Mouse (Mus musculus): Measurements from ENCODE around the gene Cab39l. TPM values are rescaled to one million over a fixed set of nuclear protein-coding genes. Genes with fewer than 3 reads are reported as not detected.

Cab39l gene
- polyA plus RNA-seq, 1 experiment from 2014 or later, result 23.0 TPM

DNA sequence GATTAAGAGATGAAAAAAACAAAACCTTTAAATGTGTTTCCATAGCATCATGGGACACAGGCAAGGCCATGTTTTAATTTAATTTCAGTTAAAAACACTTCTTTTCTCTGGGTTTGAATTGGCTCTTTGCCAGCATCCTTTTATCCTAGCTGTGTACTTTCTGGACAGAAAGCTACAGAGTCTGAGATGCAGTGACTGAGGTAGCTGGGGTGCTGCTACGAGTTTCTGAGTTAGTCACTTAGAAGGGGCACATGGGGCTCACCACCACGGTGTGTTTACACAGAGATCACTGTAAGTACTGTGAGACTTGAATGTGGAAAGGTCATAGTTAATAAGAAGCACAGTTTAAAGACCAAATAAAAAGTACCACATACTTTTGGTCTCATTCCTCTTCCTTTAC, 107.8 kb downstream of the Cab39l start:
- Histone ChIP-seq H3K4me3 (ENCODE audit: low read length) (no peak overlapping the region), H3K27ac (ENCODE audit: low read length) (no peak overlapping the region), H3K9me3 (replicated peaks; ENCODE audit: control insufficient read depth, low read length) (no peaks in the 10 kb centered on the region), H3K36me3 (ENCODE audit: control insufficient read depth, insufficient read depth) (no peaks in the 10 kb centered on the region), H3K9ac (ENCODE audit: low read length) (no peak overlapping the region), H3K4me1 (ENCODE audit: control insufficient read depth, insufficient read depth, low read length) (no peaks in the 10 kb centered on the region), H3K27me3 (ENCODE audit: control insufficient read depth, insufficient read depth, low read length) (no peaks in the 10 kb centered on the region), H3K4me2 (ENCODE audit: low read depth, low read length) (no peak overlapping the region)
- WGBS, result 81% methylated on average over 2 of the region's 2 CpGs
- ATAC-seq (replicated peaks; ENCODE audit: extremely low read depth, insufficient read depth, low FRiP score), result no peak

- no peak overlapping the region for H3K27ac ChIP-seq (ENCODE audit: low read length)
- H3K9ac ChIP-seq (ENCODE audit: low read length), result no peak overlapping the region
- WGBS, result 72% methylated on average over 6 of the region's 6 CpGs
Observed at GRCm38 (mm10) chr14:59549106-59549505, 108.3 kb downstream of the Cab39l start.

GRCm38 (mm10) chr14:59550841-59551240, 110.1 kb downstream of the Cab39l start:
- no peak overlapping the region for H3K27ac ChIP-seq (ENCODE audit: low read length)
- H3K4me1 ChIP-seq (ENCODE audit: control insufficient read depth, insufficient read depth, low read length), result peaks cover under 1% of the 10 kb centered on the region; the same call in 1 of the 2 replicates
- H3K9ac ChIP-seq (ENCODE audit: low read length), result no peak overlapping the region
- no peak overlapping the region for H3K4me2 ChIP-seq (ENCODE audit: low read depth, low read length)
- H3K4me3 ChIP-seq (ENCODE audit: low read length), result no peak overlapping the region
- 84% methylated on average over 2 of the region's 2 CpGs for WGBS
- H3K36me3 ChIP-seq (ENCODE audit: control insufficient read depth, insufficient read depth), result no peaks in the 10 kb centered on the region
- no peak for ATAC-seq (replicated peaks; ENCODE audit: extremely low read depth, insufficient read depth, low FRiP score)
- H3K9me3 ChIP-seq (replicated peaks; ENCODE audit: control insufficient read depth, low read length), result no peaks in the 10 kb centered on the region
- H3K27me3 ChIP-seq (ENCODE audit: control insufficient read depth, insufficient read depth, low read length), result no peaks in the 10 kb centered on the region

More at GRCm38 (mm10) chr14:59549106-59549505, 108.3 kb downstream of the Cab39l start:
- Histone ChIP-seq H3K36me3 (ENCODE audit: control insufficient read depth, insufficient read depth) (no peaks in the 10 kb centered on the region), H3K4me2 (ENCODE audit: low read depth, low read length) (no peak overlapping the region), H3K9me3 (replicated peaks; ENCODE audit: control insufficient read depth, low read length) (no peaks in the 10 kb centered on the region), H3K4me3 (ENCODE audit: low read length) (no peak overlapping the region), H3K4me1 (ENCODE audit: control insufficient read depth, insufficient read depth, low read length) (no peaks in the 10 kb centered on the region), H3K27me3 (ENCODE audit: control insufficient read depth, insufficient read depth, low read length) (no peaks in the 10 kb centered on the region)
- ATAC-seq (replicated peaks; ENCODE audit: extremely low read depth, insufficient read depth, low FRiP score), result no peak

GRCm38 (mm10) chr14:59551956-59552355, 111.2 kb downstream of the Cab39l start:
- H3K9ac ChIP-seq (ENCODE audit: low read length), result no peak overlapping the region
- H3K4me1 ChIP-seq (ENCODE audit: control insufficient read depth, insufficient read depth, low read length), result peaks cover 3% of the 10 kb centered on the region; the same call in 1 of the 2 replicates
- no peaks in the 10 kb centered on the region for H3K9me3 ChIP-seq (replicated peaks; ENCODE audit: control insufficient read depth, low read length)
- 46% methylated on average over 8 of the region's 8 CpGs for WGBS
- H3K4me2 ChIP-seq (ENCODE audit: low read depth, low read length), result no peak overlapping the region
- no peaks in the 10 kb centered on the region for H3K27me3 ChIP-seq (ENCODE audit: control insufficient read depth, insufficient read depth, low read length)
- no peak overlapping the region for H3K27ac ChIP-seq (ENCODE audit: low read length)
- H3K36me3 ChIP-seq (ENCODE audit: control insufficient read depth, insufficient read depth), result no peaks in the 10 kb centered on the region
- no peak overlapping the region for H3K4me3 ChIP-seq (ENCODE audit: low read length)
- no peak for ATAC-seq (replicated peaks; ENCODE audit: extremely low read depth, insufficient read depth, low FRiP score)

GRCm38 (mm10) chr14:59554025-59554424, 113.3 kb downstream of the Cab39l start:
- 62% methylated on average over 5 of the region's 5 CpGs for WGBS
- Histone ChIP-seq H3K9me3 (replicated peaks; ENCODE audit: control insufficient read depth, low read length) (no peaks in the 10 kb centered on the region), H3K4me2 (ENCODE audit: low read depth, low read length) (no peak overlapping the region), H3K27me3 (ENCODE audit: control insufficient read depth, insufficient read depth, low read length) (no peaks in the 10 kb centered on the region), H3K36me3 (ENCODE audit: control insufficient read depth, insufficient read depth) (no peaks in the 10 kb centered on the region), H3K4me1 (ENCODE audit: control insufficient read depth, insufficient read depth, low read length) (peaks cover 3% of the 10 kb centered on the region; the same call in 1 of the 2 replicates), H3K4me3 (ENCODE audit: low read length) (no peak overlapping the region), H3K9ac (ENCODE audit: low read length) (no peak overlapping the region), H3K27ac (ENCODE audit: low read length) (no peak overlapping the region)
- ATAC-seq (replicated peaks; ENCODE audit: extremely low read depth, insufficient read depth, low FRiP score), result no peak

- Histone ChIP-seq H3K27ac (ENCODE audit: low read length) (no peak overlapping the region), H3K9me3 (replicated peaks; ENCODE audit: control insufficient read depth, low read length) (no peaks in the 10 kb centered on the region), H3K4me1 (ENCODE audit: control insufficient read depth, insufficient read depth, low read length) (peaks cover 3% of the 10 kb centered on the region; the same call in 1 of the 2 replicates), H3K4me3 (ENCODE audit: low read length) (no peak overlapping the region), H3K9ac (ENCODE audit: low read length) (no peak overlapping the region), H3K4me2 (ENCODE audit: low read depth, low read length) (no peak overlapping the region), H3K27me3 (ENCODE audit: control insufficient read depth, insufficient read depth, low read length) (no peaks in the 10 kb centered on the region), H3K36me3 (ENCODE audit: control insufficient read depth, insufficient read depth) (no peaks in the 10 kb centered on the region)
- ATAC-seq (replicated peaks; ENCODE audit: extremely low read depth, insufficient read depth, low FRiP score), result no peak
- 52% methylated on average over 8 of the region's 8 CpGs for WGBS
Observed at GRCm38 (mm10) chr14:59555018-59555417, 114.2 kb downstream of the Cab39l start.

- Histone ChIP-seq H3K36me3 (ENCODE audit: control insufficient read depth, insufficient read depth) (no peaks in the 10 kb centered on the region), H3K27me3 (ENCODE audit: control insufficient read depth, insufficient read depth, low read length) (no peaks in the 10 kb centered on the region), H3K27ac (ENCODE audit: low read length) (no peak overlapping the region), H3K4me2 (ENCODE audit: low read depth, low read length) (peak overlapping the region; percentile 50; the same call in 1 of the 2 replicates), H3K9me3 (replicated peaks; ENCODE audit: control insufficient read depth, low read length) (no peaks in the 10 kb centered on the region), H3K9ac (ENCODE audit: low read length) (no peak overlapping the region; the same call in 1 of the 2 replicates), H3K4me1 (ENCODE audit: control insufficient read depth, insufficient read depth, low read length) (peaks cover 3% of the 10 kb centered on the region; the same call in 1 of the 2 replicates), H3K4me3 (ENCODE audit: low read length) (no peak overlapping the region)
- peak; percentile 28 for ATAC-seq (replicated peaks; ENCODE audit: extremely low read depth, insufficient read depth, low FRiP score)
- WGBS, result 47% methylated on average over 13 of the region's 13 CpGs
Observed at GRCm38 (mm10) chr14:59555928-59556531, 115.3 kb downstream of the Cab39l start.

- no peak for ATAC-seq (replicated peaks; ENCODE audit: extremely low read depth, insufficient read depth, low FRiP score)
- Histone ChIP-seq H3K9me3 (replicated peaks; ENCODE audit: control insufficient read depth, low read length) (no peaks in the 10 kb centered on the region), H3K36me3 (ENCODE audit: control insufficient read depth, insufficient read depth) (no peaks in the 10 kb centered on the region), H3K4me1 (ENCODE audit: control insufficient read depth, insufficient read depth, low read length) (peaks cover 3% of the 10 kb centered on the region; the same call in 1 of the 2 replicates), H3K27ac (ENCODE audit: low read length) (no peak overlapping the region), H3K9ac (ENCODE audit: low read length) (no peak overlapping the region), H3K27me3 (ENCODE audit: control insufficient read depth, insufficient read depth, low read length) (no peaks in the 10 kb centered on the region), H3K4me2 (ENCODE audit: low read depth, low read length) (no peak overlapping the region), H3K4me3 (ENCODE audit: low read length) (no peak overlapping the region)
- 66% methylated on average over 4 of the region's 4 CpGs for WGBS
Observed at GRCm38 (mm10) chr14:59557071-59557470, 116.3 kb downstream of the Cab39l start.

- ATAC-seq (replicated peaks; ENCODE audit: extremely low read depth, insufficient read depth, low FRiP score), result no peak
Observed at GRCm38 (mm10) chr14:59557886-59558285, 117.1 kb downstream of the Cab39l start.

More at GRCm38 (mm10) chr14:59557886-59558285, 117.1 kb downstream of the Cab39l start:
- Histone ChIP-seq H3K4me1 (ENCODE audit: control insufficient read depth, insufficient read depth, low read length) (peaks cover 3% of the 10 kb centered on the region; the same call in 1 of the 2 replicates), H3K27me3 (ENCODE audit: control insufficient read depth, insufficient read depth, low read length) (no peaks in the 10 kb centered on the region), H3K27ac (ENCODE audit: low read length) (no peak overlapping the region), H3K4me2 (ENCODE audit: low read depth, low read length) (no peak overlapping the region), H3K4me3 (ENCODE audit: low read length) (no peak overlapping the region), H3K9ac (ENCODE audit: low read length) (no peak overlapping the region), H3K9me3 (replicated peaks; ENCODE audit: control insufficient read depth, low read length) (no peaks in the 10 kb centered on the region), H3K36me3 (ENCODE audit: control insufficient read depth, insufficient read depth) (no peaks in the 10 kb centered on the region)
- WGBS, result 67% methylated on average over 1 of the region's 1 CpGs

Data from heart, embryonic 16.5 days (tissue).